Mouse (Mus musculus) MEL (cell line): ENCODE measurements around the gene Insig1.

Experiments
- CTCF ChIP-seq, 3 experiments: IDR thresholded peaks in 2 of 3; conservative IDR thresholded peaks in 1 of 3; 2 replicates each; pipeline ENCODE4 v1.5.1; 2011 to 2012; ENCODE audit warnings: low read length in 3 of 3, low read depth in 2 of 3, mild to moderate bottlenecking in 2 of 3, improper control_type of control experiment in 1 of 3, inconsistent platforms in 1 of 3, mixed read lengths in 1 of 3, moderate library complexity in 1 of 3; ENCODE audit not compliant: control insufficient read depth in 1 of 3, insufficient read depth in 1 of 3, poor library complexity in 1 of 3, severe bottlenecking in 1 of 3
- GATA1 ChIP-seq: IDR thresholded peaks from 2 replicates; pipeline ENCODE4 v1.6.1; 2011; ENCODE audit warnings: low read depth, low read length, improper control_type of control experiment
- POLR2AphosphoS2 ChIP-seq: IDR thresholded peaks from 2 replicates; pipeline ENCODE4 v1.6.1; 2011; ENCODE audit warnings: low read length, improper control_type of control experiment
- ZC3H11A ChIP-seq: IDR thresholded peaks from 2 replicates; pipeline ENCODE4 v1.6.1; 2012; ENCODE audit warnings: low read depth, mild to moderate bottlenecking, inconsistent platforms, low read length, improper control_type of control experiment

DNA sequence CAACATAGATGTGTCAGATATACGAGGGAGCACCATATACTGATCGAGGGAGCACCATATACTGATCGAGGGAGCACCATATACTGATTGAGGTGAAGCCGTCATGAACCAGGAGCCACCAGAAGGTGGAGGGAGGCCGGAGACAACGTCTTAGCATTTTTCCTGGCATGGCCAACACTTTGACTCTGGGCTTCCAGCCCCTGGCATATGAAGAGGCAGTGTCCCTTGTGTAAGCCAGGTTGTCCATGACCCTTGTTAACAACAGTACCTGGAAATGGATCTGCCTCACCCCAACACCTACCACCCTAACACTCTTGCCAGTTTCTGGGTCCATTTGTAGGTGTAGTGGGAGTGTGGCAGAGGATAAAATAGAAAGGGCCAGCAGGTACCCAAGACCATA lies 23.7 kb downstream of the Insig1 start:
- no peak for TF ChIP-seq ZC3H11A
- no peak for TF ChIP-seq CTCF (IDR thresholded peaks at IDR 0.05 in 2 of 3, conservative IDR thresholded peaks at IDR 0.05 in 1 of 3; ENCODE audit: control insufficient read depth in 1 of 3, insufficient read depth in 1 of 3, low read depth in 2 of 3, low read length in 3 of 3, poor library complexity in 1 of 3, severe bottlenecking in 1 of 3)
- no peak for TF ChIP-seq GATA1
- TF ChIP-seq POLR2AphosphoS2, result no peak
